Mouse (Mus musculus) liver, embryonic 14.5 days (tissue): ENCODE data around the gene Ttc39d. TPM values are rescaled to one million over a fixed set of nuclear protein-coding genes. Genes with fewer than 3 reads are reported as not detected.

Source experiments
- ATAC-seq: fragments of 200-750 bp; cut with Nextera tagmentation; 2 replicates; pipeline ENCODE4 v1.8.0; 2017; ENCODE audit warnings: moderate number of reproducible peaks, mild to moderate bottlenecking, moderate library complexity; ENCODE audit not compliant: insufficient read depth
- DNase-seq, 3 experiments: peaks; one replicate each; pipeline ENCODE4 v3.0.0-alpha.2; 2012 to 2013; ENCODE audit warnings: low read depth in 3 of 3, low spot score in 3 of 3
- H3K27ac ChIP-seq: fragments of 300-500 bp; sonication (generic); 2 replicates; pipeline ENCODE4 v1.5.1; 2014; ENCODE audit warnings: moderate library complexity, mild to moderate bottlenecking, control low read depth, inconsistent platforms
- H3K27me3 ChIP-seq: fragments of 300-500 bp; sonication (generic); 2 replicates; pipeline ENCODE4 v1.6.1; 2014; ENCODE audit warnings: mild to moderate bottlenecking, low read length, moderate library complexity; ENCODE audit not compliant: control insufficient read depth, insufficient read depth
- H3K36me3 ChIP-seq: fragments of 300-500 bp; sonication (generic); replicated peaks from 2 replicates; pipeline ENCODE4 v1.6.1; 2014; ENCODE audit warnings: low read depth; ENCODE audit not compliant: control insufficient read depth, insufficient read depth
- H3K4me1 ChIP-seq, 2 experiments: fragments of 200-500 bp in 1 of 2; fragments of 300-500 bp in 1 of 2; sonication (generic) in 1 of 2; replicated peaks; 2 replicates each; pipeline ENCODE4 v1.6.1; 2012 to 2014; ENCODE audit warnings: antibody characterized with exemption in 1 of 2, inconsistent platforms in 1 of 2, low read length in 1 of 2; ENCODE audit not compliant: control insufficient read depth in 2 of 2, insufficient read depth in 2 of 2
- H3K4me2 ChIP-seq: fragments of 300-500 bp; sonication (generic); 2 replicates; pipeline ENCODE4 v1.6.1; 2014; ENCODE audit warnings: low read depth, mild to moderate bottlenecking, control low read depth, moderate library complexity
- H3K4me3 ChIP-seq, 2 experiments: fragments of 200-500 bp in 1 of 2; fragments of 300-500 bp in 1 of 2; sonication (generic) in 1 of 2; 2 replicates each; pipeline ENCODE4 v1.5.1; 2012 to 2014; ENCODE audit warnings: low read depth in 2 of 2, low read length in 2 of 2, mild to moderate bottlenecking in 2 of 2, control low read depth in 1 of 2, inconsistent platforms in 1 of 2, moderate library complexity in 1 of 2; ENCODE audit not compliant: insufficient read depth in 1 of 2
- H3K9ac ChIP-seq: fragments of 300-500 bp; sonication (generic); replicated peaks from 2 replicates; pipeline ENCODE4 v1.6.1; 2014; ENCODE audit warnings: mild to moderate bottlenecking, control low read depth, moderate library complexity
- H3K9me3 ChIP-seq: fragments of 300-500 bp; sonication (generic); 2 replicates; pipeline ENCODE4 v1.6.1; 2016; ENCODE audit warnings: low read length, mixed read lengths; ENCODE audit not compliant: control insufficient read depth
- CTCF ChIP-seq: IDR thresholded peaks from 2 replicates; pipeline ENCODE4 v1.5.1; 2016; ENCODE audit warnings: antibody characterized with exemption, low read depth, control low read depth
- EP300 ChIP-seq: IDR thresholded peaks from 2 replicates; pipeline ENCODE4 v1.6.1; 2016; ENCODE audit warnings: antibody characterized with exemption, low read depth
- WGBS: fragments of 180-500 bp; shearing (Covaris S2); extraction: QIAGEN DNeasy Blood & Tissue Kit; methylation state at CpG from one replicate; pipeline ENCODE4 v1.1.7; 2014; ENCODE audit not compliant: insufficient replicate concordance; 5-methylcytosine and 5-hydroxymethylcytosine counted together
- polyA plus RNA-seq, 2 experiments: library from polyadenylated mRNA; depleted of rRNA in 1 of 2; stranded (reverse) in 1 of 2; unstranded in 1 of 2; fragments of >200 nt; fragmentation: Nextera tagmentation in 1 of 2; extraction: Ambion mirVana in 1 of 2; gene quantifications; 2 replicates each; pipeline versions ENCODE4 v1.2.1 to v1.2.3; 2012 to 2014

Ttc39d gene
- polyA plus RNA-seq, 2 experiments, result 0.02 TPM; not detected in 1

DNA sequence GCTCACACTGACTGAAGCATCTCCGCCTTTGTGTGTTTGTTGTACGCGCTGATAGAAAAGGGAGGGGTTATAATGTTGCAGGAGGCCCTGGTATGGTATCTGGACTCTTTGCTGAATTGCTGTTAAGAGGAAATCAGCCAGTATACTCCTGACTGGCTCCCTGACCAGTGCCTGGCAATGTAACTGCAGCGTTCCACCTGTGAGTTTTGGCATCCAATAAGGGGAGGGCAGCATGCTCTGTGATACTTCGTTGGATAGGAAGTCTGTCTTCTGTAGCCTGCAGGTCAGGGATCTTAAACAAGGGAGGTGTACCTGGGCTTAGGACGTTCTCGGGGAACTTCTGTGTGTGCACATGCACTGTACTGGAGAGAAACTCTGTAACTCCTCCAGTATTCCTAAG is 36.3 kb upstream of the Ttc39d start:
- no peak overlapping the region for H3K27ac ChIP-seq
- H3K36me3 ChIP-seq, result no peaks in the 10 kb centered on the region
- no peaks in the 10 kb centered on the region; the same call in 1 of the 2 replicates for H3K27me3 ChIP-seq
- no peaks in the 10 kb centered on the region for H3K9me3 ChIP-seq
- WGBS, result 76% methylated on average over 7 of the region's 7 CpGs
- peaks cover 0 to 2% of the 10 kb centered on the region in 2 experiments; a peak in 1 of 4 replicates for H3K4me1 ChIP-seq
- no peak overlapping the region for H3K9ac ChIP-seq
- no peak for ATAC-seq
- H3K4me2 ChIP-seq, result no peak overlapping the region
- H3K4me3 ChIP-seq, result no peak overlapping the region
- TF ChIP-seq CTCF (no peak), EP300 (no peak)
- DNase-seq, result no peak

DNA sequence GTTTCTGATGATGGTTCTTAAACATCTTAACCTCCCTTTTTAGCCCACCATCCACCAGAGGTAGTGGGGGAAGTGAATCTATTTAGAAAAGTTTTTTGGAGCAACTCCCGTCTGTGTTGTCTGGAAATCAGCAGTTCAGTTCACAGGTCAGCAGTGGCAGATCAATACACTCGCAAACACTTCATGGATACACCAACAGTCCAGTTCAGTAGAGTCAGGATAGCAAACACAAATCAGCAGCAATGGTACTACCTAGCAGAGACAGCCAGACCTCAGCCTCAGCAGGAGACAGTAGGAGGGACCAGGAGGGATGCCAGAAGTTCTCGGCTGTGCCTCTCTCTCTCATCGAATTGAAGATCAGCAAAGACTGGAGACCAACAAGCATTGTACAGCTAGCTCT is 35.3 kb upstream of the Ttc39d start:
- no peak overlapping the region for H3K9ac ChIP-seq
- H3K4me2 ChIP-seq, result no peak overlapping the region
- TF ChIP-seq CTCF, result no peak
- ATAC-seq (no peak), DNase-seq (no peak)
- peaks cover 0 to 2% of the 10 kb centered on the region in 2 experiments; a peak in 1 of 4 replicates for H3K4me1 ChIP-seq
- H3K27ac ChIP-seq, result no peak overlapping the region
- 66% methylated on average over 4 of the region's 4 CpGs for WGBS
- no peaks in the 10 kb centered on the region; the same call in 1 of the 2 replicates for H3K27me3 ChIP-seq
- H3K36me3 ChIP-seq, result no peaks in the 10 kb centered on the region
- H3K4me3 ChIP-seq, result no peak overlapping the region
- no peaks in the 10 kb centered on the region for H3K9me3 ChIP-seq

DNA sequence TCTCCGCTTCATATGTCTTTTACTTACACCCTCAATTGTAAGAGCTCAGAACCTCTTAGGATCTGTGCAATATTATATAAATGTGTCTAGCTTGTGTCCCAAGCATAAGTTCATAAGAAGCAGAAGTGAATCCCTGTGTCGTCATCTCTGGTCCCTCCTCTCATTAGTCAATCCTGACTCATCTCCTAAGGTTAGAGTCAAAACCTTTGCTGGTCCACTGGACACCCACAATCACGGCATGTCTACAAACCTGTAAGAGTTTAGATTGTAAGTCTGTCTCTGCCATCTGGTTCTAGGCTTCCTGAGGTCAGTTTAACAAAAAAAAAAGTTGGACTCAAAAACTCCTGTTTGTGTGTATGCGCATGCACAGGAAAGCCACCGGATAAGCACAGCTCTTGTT is 34.5 kb upstream of the Ttc39d start:
- Histone ChIP-seq H3K27me3 (no peaks in the 10 kb centered on the region; the same call in 1 of the 2 replicates), H3K9ac (no peak overlapping the region), H3K4me1 (peaks cover 0 to 2% of the 10 kb centered on the region in 2 experiments; a peak in 1 of 4 replicates), H3K36me3 (no peaks in the 10 kb centered on the region), H3K9me3 (no peaks in the 10 kb centered on the region), H3K4me2 (no peak overlapping the region), H3K4me3 (no peak overlapping the region), H3K27ac (no peak overlapping the region)
- ATAC-seq (no peak), DNase-seq (no peak)
- 59% methylated on average over 5 of the region's 5 CpGs for WGBS
- no peak for TF ChIP-seq CTCF
- no peak for TF ChIP-seq EP300

DNA sequence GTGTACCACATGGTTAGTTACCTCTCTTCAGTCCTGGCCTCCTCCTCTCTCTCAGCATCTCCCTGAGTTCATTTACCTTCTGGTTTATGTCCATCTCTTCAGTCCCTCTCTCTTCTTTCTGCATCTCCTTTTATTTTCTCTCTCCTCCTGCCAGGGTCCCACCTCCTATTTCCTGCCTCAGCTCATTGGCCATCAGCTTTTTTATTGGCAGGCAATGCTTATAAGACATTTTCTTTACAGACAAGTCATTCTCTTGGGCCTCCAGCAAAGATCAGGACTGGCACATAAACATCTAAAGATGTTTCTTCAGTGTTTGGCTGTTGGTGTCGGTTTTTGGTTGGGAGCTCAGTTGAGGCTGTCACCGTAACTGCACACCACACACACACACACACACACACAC is 33.6 kb upstream of the Ttc39d start:
- DNase-seq, result no peak

DNA sequence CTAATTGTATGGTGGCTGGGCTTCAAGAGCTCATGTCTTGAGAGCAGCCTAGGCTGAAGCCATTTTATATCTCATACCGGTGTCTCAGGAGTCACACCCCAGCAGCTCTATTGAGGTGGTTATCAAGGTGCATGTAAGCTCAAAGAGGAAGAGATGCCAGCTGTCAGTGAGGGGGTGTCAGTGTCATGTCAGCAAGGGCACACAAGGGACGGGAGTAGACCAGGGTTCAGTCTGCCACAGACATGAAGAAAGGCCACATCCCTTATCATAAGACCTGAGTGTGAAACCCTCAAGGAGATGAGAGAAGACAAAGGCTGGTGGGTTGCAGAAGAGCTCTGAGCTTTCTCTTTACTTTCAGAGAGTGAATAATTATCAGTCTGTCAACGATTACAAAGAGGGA is 33.1 kb upstream of the Ttc39d start:
- H3K27me3 ChIP-seq, result no peaks in the 10 kb centered on the region
- DNase-seq (no peak), ATAC-seq (no peak)
- no peak overlapping the region for H3K4me2 ChIP-seq
- whole genome bisulfite sequencing, result 56% methylated on average over 3 of the region's 3 CpGs
- no peaks in the 10 kb centered on the region for H3K9me3 ChIP-seq
- TF ChIP-seq CTCF (no peak), EP300 (no peak)
- no peak overlapping the region for H3K4me3 ChIP-seq
- no peak overlapping the region for H3K27ac ChIP-seq
- no peaks in the 10 kb centered on the region for H3K36me3 ChIP-seq
- H3K9ac ChIP-seq, result no peak overlapping the region
- H3K4me1 ChIP-seq, result no peaks in the 10 kb centered on the region; a peak in 1 of 4 replicates

More for the DNA sequence above, 33.6 kb upstream of the Ttc39d start:
- no peak overlapping the region for H3K4me2 ChIP-seq
- no peak overlapping the region for H3K4me3 ChIP-seq
- no peak overlapping the region for H3K27ac ChIP-seq
- H3K9me3 ChIP-seq, result no peaks in the 10 kb centered on the region
- H3K9ac ChIP-seq, result no peak overlapping the region
- TF ChIP-seq EP300 (no peak), CTCF (no peak)
- H3K4me1 ChIP-seq, result peaks cover 0 to under 1% of the 10 kb centered on the region in 2 experiments; a peak in 1 of 4 replicates
- WGBS, result 64% methylated on average over 2 of the region's 2 CpGs
- H3K27me3 ChIP-seq, result no peaks in the 10 kb centered on the region
- no peak for ATAC-seq
- H3K36me3 ChIP-seq, result no peaks in the 10 kb centered on the region
